8 mouse cellular contexts compared by ENCODE assay signal in genomic region chr9:21791861-21792260, GRCm38 (mm10). TPM values are rescaled to one million over a fixed set of nuclear protein-coding genes. Genes with fewer than 3 reads are reported as not detected.
DNase-seq lines count a peak whose midpoint lies in the region; ATAC-seq lines count a peak whose summit lies in the region.
"Had no signal": no experiment of that assay in that cellular context is flagged by ENCODE, and none has a peak within 500 bp of the region (broad histone marks: within the 10 kb centered on the region; RNA-seq: fewer than 3 reads in every experiment).

No protein-coding gene starts in this region.

- no peaks in the 10 kb centered on the region for H3K9me3 ChIP-seq in heart, embryonic 10.5 days
- H3K9me3 ChIP-seq: hindbrain, embryonic 15.5 days had no signal

- WGBS in heart, embryonic 10.5 days: 61% methylated on average over 8 of the region's 8 CpGs

- intact Hi-C loops in left cerebral cortex, postnatal 36 days (cut with DNase I): no loop called here

- peak; percentile 97 for DNase-seq in 3T3-L1 (ENCODE audit: low read depth, low spot score)
- DNase-seq in adipocyte (ENCODE audit: low spot score): peak; percentile 65
- no peak for DNase-seq in heart, embryonic 10.5 days (ENCODE audit: low spot score)
- DNase-seq in kidney, postnatal 36 days: peak; percentile 80 to 84
- DNase-seq in embryo, embryonic 10 days (ENCODE audit: low spot score): no peak
- DNase-seq in left cerebral cortex, postnatal 36 days (ENCODE audit: low spot score in 2 of 2): no peak

- no peaks in the 10 kb centered on the region for H3K27me3 ChIP-seq in heart, embryonic 10.5 days (ENCODE audit: insufficient read depth, poor library complexity, severe bottlenecking)
- H3K27me3 ChIP-seq: hindbrain, embryonic 15.5 days had no signal

- H3K27ac ChIP-seq in heart, embryonic 10.5 days: peak overlapping the region; percentile 65
- H3K27ac ChIP-seq: hindbrain, embryonic 15.5 days had no signal

- peaks cover 52% of the 10 kb centered on the region for H3K4me1 ChIP-seq in heart, embryonic 10.5 days

- H3K4me3 ChIP-seq in heart, embryonic 10.5 days: 0 out of 2 replicates have a peak overlapping the region, but pooled peaks have one; percentile 9
- H3K4me3 ChIP-seq: hindbrain, embryonic 15.5 days had no signal

- H3K36me3 ChIP-seq in heart, embryonic 10.5 days: peaks cover 87% of the 10 kb centered on the region
- H3K36me3 ChIP-seq: hindbrain, embryonic 15.5 days had no signal

- no peak for ATAC-seq in granulocyte monocyte progenitor cell, adult 5-6 weeks (replicated peaks; ENCODE audit: poor library complexity, severe bottlenecking)

RNA-seq across cellular contexts. Expression of gene Kank2, which starts 6.7 kb away (rescaled TPM):
- polyA plus RNA-seq in heart, embryonic 10.5 days (2016; fragmentation: Nextera tagmentation; extraction: Ambion mirVana): 16.4 and 16.9 TPM in 2 replicates
- total RNA-seq in granulocyte monocyte progenitor cell, adult 5-6 weeks (2014; fragmentation: Nextera tagmentation): 1.5 and 2.1 TPM in 2 replicates
- total RNA-seq in granulocyte monocyte progenitor cell, adult 5-6 weeks (2017): 0.78 and 1.6 TPM in 2 replicates
- 1 to 10 TPM; 6.5 to 8.4 TPM for total RNA-seq in left cerebral cortex, postnatal 36 days (2021)

RNA-seq across cellular contexts. Expression of gene Spc24, which starts 31.8 kb away (rescaled TPM):
- polyA plus RNA-seq in heart, embryonic 10.5 days (2016; fragmentation: Nextera tagmentation; extraction: Ambion mirVana): 112 and 160 TPM in 2 replicates
- 31.4 and 46.5 TPM in 2 replicates for total RNA-seq in granulocyte monocyte progenitor cell, adult 5-6 weeks (2014; fragmentation: Nextera tagmentation)
- total RNA-seq in granulocyte monocyte progenitor cell, adult 5-6 weeks (2017): 117 and 138 TPM in 2 replicates
- total RNA-seq in left cerebral cortex, postnatal 36 days (2021): 1 to 10 TPM; 1.5 TPM

RNA-seq across cellular contexts. Expression of gene Angptl8, which starts 43.4 kb away (rescaled TPM):
- polyA plus RNA-seq in heart, embryonic 10.5 days (2016; fragmentation: Nextera tagmentation; extraction: Ambion mirVana): 2.5 and 5.7 TPM in 2 replicates
- 1.5 and 3.0 TPM in 2 replicates for total RNA-seq in granulocyte monocyte progenitor cell, adult 5-6 weeks (2014; fragmentation: Nextera tagmentation)
- total RNA-seq in granulocyte monocyte progenitor cell, adult 5-6 weeks (2017): 1.4 TPM in 1 of 2 replicates, not detected in the other
- not detected for total RNA-seq in left cerebral cortex, postnatal 36 days (2021)

Comparison
In these comparisons a context has a peak if more than half of its experiments do, and no peak if none do; other contexts are left out.
1. DNase-seq: peak in 3T3-L1 (single experiment), adipocyte (single experiment) and kidney, postnatal 36 days (2 of 2); none in heart, embryonic 10.5 days (single experiment), embryo, embryonic 10 days (single experiment) and left cerebral cortex, postnatal 36 days (0 of 2).
2. RNA of gene Spc24, which starts 31.8 kb away (total RNA-seq): 31.4 to 138 TPM in granulocyte monocyte progenitor cell, adult 5-6 weeks; 1.5 TPM in left cerebral cortex, postnatal 36 days; every median in the first group is over 10 times any median in the second.